Mouse (Mus musculus): ENCODE results near the gene Trove2. TPM values are rescaled to one million over a fixed set of nuclear protein-coding genes. Genes with fewer than 3 reads are reported as not detected.

Gene Trove2
- polyA plus RNA-seq, 1 experiment from 2014 or later: 17.4 TPM

DNA sequence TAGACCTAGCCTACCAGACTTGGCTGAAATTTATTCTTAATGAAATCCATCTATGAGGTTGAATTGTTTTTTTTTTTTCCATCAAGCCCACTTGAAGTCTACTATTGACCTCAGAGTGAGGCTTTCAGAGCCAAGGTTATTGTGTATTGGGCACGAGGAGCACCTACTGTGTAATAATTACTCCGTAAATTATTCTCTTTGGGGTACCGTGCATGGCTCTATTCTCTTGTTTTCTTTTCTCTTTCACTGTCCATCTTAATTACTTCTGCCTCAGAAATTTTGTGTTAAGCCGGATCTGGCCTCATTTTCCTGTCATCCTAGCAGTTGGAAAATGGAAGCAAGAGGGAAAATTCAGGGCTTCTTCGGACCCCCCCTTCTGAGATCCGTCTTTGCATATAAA lies 34.7 kb downstream of the Trove2 start:
- Histone ChIP-seq H3K27ac (replicated peaks; ENCODE audit: low read depth, low read length) (no peak overlapping the region), H3K4me3 (ENCODE audit: low read depth, low read length) (no peak overlapping the region), H3K9me3 (ENCODE audit: control insufficient read depth, low read length) (no peaks in the 10 kb centered on the region), H3K9ac (ENCODE audit: low read depth, low read length) (no peak overlapping the region), H3K4me1 (ENCODE audit: control insufficient read depth, insufficient read depth, low read length) (peaks cover 5% of the 10 kb centered on the region; the same call in 1 of the 2 replicates), H3K4me2 (ENCODE audit: low read depth, low read length) (no peak overlapping the region), H3K36me3 (ENCODE audit: control insufficient read depth, insufficient read depth, low read length) (peaks cover 42% of the 10 kb centered on the region), H3K27me3 (replicated peaks; ENCODE audit: control insufficient read depth, insufficient read depth, low read length) (no peaks in the 10 kb centered on the region)
- 86% methylated on average over 6 of the region's 6 CpGs for WGBS
- ATAC-seq (ENCODE audit: low read depth) (no peak), DNase-seq (ENCODE audit: low spot score) (peak; percentile 7)

DNA sequence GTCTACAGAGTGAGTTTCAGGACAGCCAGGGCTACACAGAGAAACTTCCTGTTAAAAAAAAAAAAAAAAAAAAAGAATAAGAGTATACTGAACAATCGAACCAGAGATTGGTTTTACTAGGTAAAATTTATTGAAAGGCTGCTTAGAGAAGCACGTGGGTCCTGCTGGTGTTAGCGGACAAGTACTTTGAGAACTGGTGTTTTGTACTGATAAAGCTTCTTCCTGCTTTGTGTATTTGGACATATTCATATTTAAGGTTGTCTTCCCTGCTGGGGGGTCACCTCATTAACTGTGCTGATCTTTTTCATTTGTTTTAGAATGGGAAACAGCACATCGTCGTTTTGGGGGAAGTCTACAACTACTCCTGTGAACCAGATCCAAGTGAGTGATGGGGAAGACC lies 35.5 kb downstream of the Trove2 start:
- DNase-seq (ENCODE audit: low spot score): no peak
- H3K4me1 ChIP-seq (ENCODE audit: control insufficient read depth, insufficient read depth, low read length): peaks cover 5% of the 10 kb centered on the region; the same call in 1 of the 2 replicates
- no peak overlapping the region for H3K4me2 ChIP-seq (ENCODE audit: low read depth, low read length)
- H3K4me3 ChIP-seq (ENCODE audit: low read depth, low read length): no peak overlapping the region
- no peak overlapping the region for H3K27ac ChIP-seq (replicated peaks; ENCODE audit: low read depth, low read length)
- WGBS: 88% methylated on average over 5 of the region's 5 CpGs
- H3K36me3 ChIP-seq (ENCODE audit: control insufficient read depth, insufficient read depth, low read length): peaks cover 34% of the 10 kb centered on the region
- no peaks in the 10 kb centered on the region for H3K27me3 ChIP-seq (replicated peaks; ENCODE audit: control insufficient read depth, insufficient read depth, low read length)
- no peaks in the 10 kb centered on the region for H3K9me3 ChIP-seq (ENCODE audit: control insufficient read depth, low read length)
- H3K9ac ChIP-seq (ENCODE audit: low read depth, low read length): no peak overlapping the region
- no peak for ATAC-seq (ENCODE audit: low read depth)

DNA sequence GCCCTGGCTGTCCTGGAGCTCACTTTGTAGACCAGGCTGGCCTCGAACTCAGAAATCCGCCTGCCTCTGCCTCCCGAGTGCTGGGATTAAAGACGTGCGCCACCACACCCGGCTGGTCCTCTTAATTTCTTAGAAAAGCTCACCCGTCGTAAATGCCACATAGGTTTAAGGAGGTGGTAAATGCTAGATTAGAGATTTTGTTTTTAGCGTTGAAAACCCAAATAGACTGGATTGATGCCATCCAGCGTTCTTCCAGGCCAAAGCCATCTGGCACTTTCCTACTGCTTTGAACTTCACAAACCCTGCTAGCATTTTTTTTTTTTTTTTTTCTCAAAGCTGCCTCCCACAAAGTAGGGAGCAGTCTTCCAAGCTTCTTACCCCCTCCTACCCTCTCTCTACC lies 36.3 kb downstream of the Trove2 start:
- DNase-seq (ENCODE audit: low spot score): no peak
- peak overlapping the region; percentile 69; the same call in 1 of the 2 replicates for H3K4me2 ChIP-seq (ENCODE audit: low read depth, low read length)
- no peak overlapping the region for H3K4me3 ChIP-seq (ENCODE audit: low read depth, low read length)
- no peak for ATAC-seq (ENCODE audit: low read depth)
- H3K4me1 ChIP-seq (ENCODE audit: control insufficient read depth, insufficient read depth, low read length): peaks cover 5% of the 10 kb centered on the region; the same call in 1 of the 2 replicates
- WGBS: 87% methylated on average over 10 of the region's 10 CpGs
- no peaks in the 10 kb centered on the region for H3K9me3 ChIP-seq (ENCODE audit: control insufficient read depth, low read length)
- no peak overlapping the region for H3K9ac ChIP-seq (ENCODE audit: low read depth, low read length)
- peaks cover 31% of the 10 kb centered on the region for H3K36me3 ChIP-seq (ENCODE audit: control insufficient read depth, insufficient read depth, low read length)
- H3K27ac ChIP-seq (replicated peaks; ENCODE audit: low read depth, low read length): no peak overlapping the region
- no peaks in the 10 kb centered on the region for H3K27me3 ChIP-seq (replicated peaks; ENCODE audit: control insufficient read depth, insufficient read depth, low read length)

DNA sequence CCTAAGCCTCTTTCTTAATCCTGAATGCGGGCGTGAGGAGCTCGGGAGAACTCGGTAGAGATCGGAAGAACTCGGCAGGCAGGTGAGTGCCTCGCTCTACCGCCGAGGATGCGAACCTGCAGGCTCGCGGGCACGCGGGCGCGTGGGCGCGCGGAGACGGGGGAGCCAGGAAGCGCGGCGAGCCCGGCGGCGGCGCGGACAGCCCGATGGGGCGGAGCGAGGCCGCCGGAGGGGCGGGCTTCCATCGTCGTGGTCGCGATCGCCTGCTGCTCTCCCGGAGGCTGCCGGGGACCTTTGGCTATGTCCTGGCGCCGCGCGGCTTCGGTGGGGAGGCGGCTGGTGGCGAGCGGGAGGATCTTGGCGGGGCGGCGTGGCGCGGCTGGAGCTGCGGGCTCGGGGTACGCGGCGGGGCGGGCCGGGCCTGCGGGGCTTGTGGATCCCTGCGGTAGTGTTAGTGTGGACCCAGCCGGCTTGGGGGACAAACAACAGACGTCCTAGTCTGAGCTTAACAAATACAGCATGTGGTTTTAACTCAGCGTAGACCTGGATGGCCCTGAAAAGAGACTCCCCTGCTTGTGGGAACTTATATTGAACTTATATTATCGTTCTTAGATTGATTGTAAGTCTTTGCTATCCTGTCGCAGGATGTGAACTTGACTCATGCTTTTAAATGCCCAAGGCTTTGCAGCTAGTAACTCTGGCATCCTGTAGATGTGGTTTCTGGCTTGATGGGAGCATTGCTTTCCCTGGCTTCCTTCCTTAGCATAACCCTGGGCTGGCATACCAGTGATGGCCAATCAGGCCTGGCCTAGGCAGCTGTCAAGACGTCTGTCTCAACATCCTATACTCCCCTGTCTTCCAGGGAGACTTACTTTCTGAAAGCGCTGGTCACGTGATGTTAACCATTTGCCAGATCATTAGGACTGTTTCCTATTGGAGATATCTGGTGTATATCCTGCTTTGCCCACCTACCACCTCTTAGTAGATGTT lies 37.2 kb downstream of the Trove2 start:
- peak overlapping the region; percentile 76 for H3K4me3 ChIP-seq (ENCODE audit: low read depth, low read length)
- ATAC-seq (ENCODE audit: low read depth) (peak; percentile 93), DNase-seq (ENCODE audit: low spot score) (peak; percentile 92)
- H3K4me1 ChIP-seq (ENCODE audit: control insufficient read depth, insufficient read depth, low read length): peaks cover 5% of the 10 kb centered on the region; the same call in 1 of the 2 replicates
- peak overlapping the region; percentile 69 for H3K4me2 ChIP-seq (ENCODE audit: low read depth, low read length)
- WGBS: under 1% methylated on average over 42 of the region's 71 CpGs
- peaks cover 22% of the 10 kb centered on the region for H3K36me3 ChIP-seq (ENCODE audit: control insufficient read depth, insufficient read depth, low read length)
- no peaks in the 10 kb centered on the region for H3K9me3 ChIP-seq (ENCODE audit: control insufficient read depth, low read length)
- peak overlapping the region; percentile 90 for H3K9ac ChIP-seq (ENCODE audit: low read depth, low read length)
- peak overlapping the region; percentile 76 for H3K27ac ChIP-seq (replicated peaks; ENCODE audit: low read depth, low read length)
- no peaks in the 10 kb centered on the region for H3K27me3 ChIP-seq (replicated peaks; ENCODE audit: control insufficient read depth, insufficient read depth, low read length)

DNA sequence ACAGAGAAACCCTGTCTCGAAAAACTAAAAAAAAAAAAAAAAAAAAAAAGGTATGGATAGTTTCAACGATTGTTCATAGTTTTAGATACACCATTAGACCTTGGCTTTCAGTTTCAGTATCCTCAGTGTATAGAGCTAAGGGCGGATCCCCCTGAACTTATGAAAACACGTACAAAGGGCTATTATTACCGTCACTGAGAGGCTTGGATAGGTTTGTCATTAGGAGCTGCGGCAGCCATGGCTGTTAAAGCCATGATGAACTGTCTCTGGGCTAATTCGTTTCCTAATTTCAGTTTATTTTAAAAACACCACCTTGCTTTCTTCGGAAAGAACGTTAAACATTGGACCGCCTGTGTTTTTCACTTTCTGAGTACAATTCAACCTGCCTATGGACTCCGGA lies 38.1 kb downstream of the Trove2 start:
- WGBS: 22% methylated on average over 10 of the region's 11 CpGs
- DNase-seq (ENCODE audit: low spot score): no peak

DNA sequence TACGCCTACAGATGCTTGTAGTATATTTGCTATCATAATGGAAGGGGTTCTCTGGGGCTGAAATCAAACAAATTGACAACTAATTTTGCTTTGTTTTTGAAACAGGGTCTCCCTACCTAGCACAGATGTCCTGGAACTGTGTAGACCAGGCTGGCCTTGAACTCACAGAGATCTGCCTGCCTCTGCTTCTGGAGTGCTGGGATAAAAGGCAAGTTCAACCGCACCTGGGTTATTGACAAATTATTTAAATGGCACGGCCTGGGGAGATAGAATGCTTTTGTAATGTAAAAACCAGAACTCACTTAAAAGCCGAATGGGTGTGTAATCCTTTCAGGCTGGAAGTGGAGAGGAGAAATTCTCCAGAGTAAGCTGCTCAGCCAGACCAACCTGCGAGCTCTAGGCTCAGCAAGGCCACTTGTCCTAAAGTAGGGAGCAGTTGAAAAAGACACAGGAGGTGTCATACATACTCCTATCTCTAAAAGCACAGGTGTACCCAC lies 42.9 kb downstream of the Trove2 start:
- H3K9me3 ChIP-seq (ENCODE audit: control insufficient read depth, low read length): no peaks in the 10 kb centered on the region
- no peak overlapping the region for H3K9ac ChIP-seq (ENCODE audit: low read depth, low read length)
- no peaks in the 10 kb centered on the region for H3K4me1 ChIP-seq (ENCODE audit: control insufficient read depth, insufficient read depth, low read length)
- no peak for DNase-seq (ENCODE audit: low spot score)
- H3K27me3 ChIP-seq (replicated peaks; ENCODE audit: control insufficient read depth, insufficient read depth, low read length): no peaks in the 10 kb centered on the region
- no peak for ATAC-seq (ENCODE audit: low read depth)
- H3K36me3 ChIP-seq (ENCODE audit: control insufficient read depth, insufficient read depth, low read length): no peaks in the 10 kb centered on the region
- H3K4me3 ChIP-seq (ENCODE audit: low read depth, low read length): no peak overlapping the region
- WGBS: 77% methylated on average over 5 of the region's 5 CpGs
- H3K27ac ChIP-seq (replicated peaks; ENCODE audit: low read depth, low read length): no peak overlapping the region
- no peak overlapping the region for H3K4me2 ChIP-seq (ENCODE audit: low read depth, low read length)

More for the DNA sequence above, 38.1 kb downstream of the Trove2 start:
- Histone ChIP-seq H3K27me3 (replicated peaks; ENCODE audit: control insufficient read depth, insufficient read depth, low read length) (no peaks in the 10 kb centered on the region), H3K4me3 (ENCODE audit: low read depth, low read length) (peak overlapping the region; percentile 76), H3K9ac (ENCODE audit: low read depth, low read length) (peak overlapping the region; percentile 90), H3K4me2 (ENCODE audit: low read depth, low read length) (peak overlapping the region; percentile 69), H3K36me3 (ENCODE audit: control insufficient read depth, insufficient read depth, low read length) (peaks cover 14% of the 10 kb centered on the region), H3K27ac (replicated peaks; ENCODE audit: low read depth, low read length) (no peak overlapping the region), H3K4me1 (ENCODE audit: control insufficient read depth, insufficient read depth, low read length) (peaks cover 5% of the 10 kb centered on the region; the same call in 1 of the 2 replicates), H3K9me3 (ENCODE audit: control insufficient read depth, low read length) (no peaks in the 10 kb centered on the region)
- ATAC-seq (ENCODE audit: low read depth): peak; percentile 20; the same call in 1 of the 2 replicates

DNA sequence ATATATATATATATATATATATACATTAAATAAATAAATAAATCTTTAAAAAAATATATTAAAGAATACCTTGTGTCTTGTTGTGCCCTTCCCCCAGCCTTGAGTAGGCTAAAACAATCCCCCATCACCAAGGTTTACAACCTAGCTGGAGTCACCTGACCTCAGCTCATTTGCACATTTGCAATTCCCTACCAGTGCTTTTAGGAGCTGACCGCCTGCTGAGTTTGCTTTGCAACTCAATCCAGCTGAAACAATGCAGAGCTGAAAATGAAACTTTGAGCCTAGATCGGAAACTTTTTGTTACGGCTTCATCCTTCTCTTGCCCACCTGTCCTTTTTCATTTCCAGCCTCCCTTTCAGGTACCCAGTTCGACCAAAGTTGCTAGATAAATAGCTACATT lies 45.2 kb downstream of the Trove2 start:
- H3K4me3 ChIP-seq (ENCODE audit: low read depth, low read length): no peak overlapping the region
- 51% methylated on average over 4 of the region's 4 CpGs for WGBS
- no peaks in the 10 kb centered on the region for H3K4me1 ChIP-seq (ENCODE audit: control insufficient read depth, insufficient read depth, low read length)
- H3K9ac ChIP-seq (ENCODE audit: low read depth, low read length): no peak overlapping the region
- no peak for ATAC-seq (ENCODE audit: low read depth)
- H3K27ac ChIP-seq (replicated peaks; ENCODE audit: low read depth, low read length): no peak overlapping the region
- H3K27me3 ChIP-seq (replicated peaks; ENCODE audit: control insufficient read depth, insufficient read depth, low read length): no peaks in the 10 kb centered on the region
- no peak overlapping the region for H3K4me2 ChIP-seq (ENCODE audit: low read depth, low read length)
- no peaks in the 10 kb centered on the region for H3K9me3 ChIP-seq (ENCODE audit: control insufficient read depth, low read length)
- DNase-seq (ENCODE audit: low spot score): no peak
- no peaks in the 10 kb centered on the region for H3K36me3 ChIP-seq (ENCODE audit: control insufficient read depth, insufficient read depth, low read length)

DNA sequence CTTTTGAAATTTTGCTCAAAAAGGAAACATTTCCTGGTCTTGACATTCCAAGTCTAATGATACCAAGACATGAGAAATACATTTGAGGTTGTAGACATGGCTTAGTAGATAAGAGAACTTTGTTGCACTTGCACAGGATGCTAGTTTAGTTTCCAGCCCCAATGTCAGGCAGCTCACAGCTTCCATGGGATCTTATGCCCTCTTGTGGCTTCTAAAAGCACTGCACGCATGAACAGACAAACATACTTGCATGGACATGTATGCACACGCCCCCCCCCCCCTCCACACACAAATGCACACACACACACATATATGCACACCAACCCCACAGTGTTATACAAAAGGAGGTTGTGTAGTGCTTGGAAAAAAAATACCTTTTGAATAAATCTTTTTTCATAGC lies 46.0 kb downstream of the Trove2 start:
- H3K9ac ChIP-seq (ENCODE audit: low read depth, low read length): no peak overlapping the region
- H3K4me3 ChIP-seq (ENCODE audit: low read depth, low read length): no peak overlapping the region
- H3K4me1 ChIP-seq (ENCODE audit: control insufficient read depth, insufficient read depth, low read length): no peaks in the 10 kb centered on the region
- H3K36me3 ChIP-seq (ENCODE audit: control insufficient read depth, insufficient read depth, low read length): no peaks in the 10 kb centered on the region
- no peak for DNase-seq (ENCODE audit: low spot score)
- H3K9me3 ChIP-seq (ENCODE audit: control insufficient read depth, low read length): no peaks in the 10 kb centered on the region
- no peaks in the 10 kb centered on the region for H3K27me3 ChIP-seq (replicated peaks; ENCODE audit: control insufficient read depth, insufficient read depth, low read length)
- no peak overlapping the region for H3K4me2 ChIP-seq (ENCODE audit: low read depth, low read length)
- H3K27ac ChIP-seq (replicated peaks; ENCODE audit: low read depth, low read length): no peak overlapping the region
- ATAC-seq (ENCODE audit: low read depth): no peak
- 64% methylated on average over 2 of the region's 2 CpGs for WGBS
